ENCODE assay signal across 10 mouse cellular contexts in the genomic region with DNA sequence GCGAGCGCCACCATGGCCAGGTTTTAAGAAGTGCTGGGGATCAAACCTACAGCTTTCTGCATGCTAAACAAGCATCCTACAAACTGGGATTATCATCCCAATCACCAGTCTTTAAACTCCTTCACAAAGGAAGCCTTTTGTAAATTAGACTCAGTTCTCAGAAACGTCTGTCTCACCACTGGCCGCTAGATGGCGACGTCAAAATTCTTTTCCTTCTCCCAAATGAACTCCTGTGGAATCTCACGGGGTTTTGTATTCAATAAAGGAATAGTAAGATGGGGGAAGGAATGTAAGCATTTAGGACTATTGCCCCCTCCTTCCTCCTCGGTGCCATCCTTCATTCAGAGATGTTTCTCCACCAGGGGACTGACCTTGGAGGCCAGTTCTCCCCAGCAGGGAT. TPM values are rescaled to one million over a fixed set of nuclear protein-coding genes. Genes with fewer than 3 reads are reported as not detected.
DNase-seq lines count a peak whose midpoint lies in the region; TF ChIP-seq lines count a peak whose summit lies in the region.
"Not testable (repeated sequence)": the region's sequence is repeated elsewhere in the genome, so short reads cannot be mapped to it uniquely, and the experiment has no call there.
"Had no signal": no experiment of that assay in that cellular context is flagged by ENCODE, and none has a peak within 500 bp of the region (broad histone marks: within the 10 kb centered on the region; RNA-seq: fewer than 3 reads in every experiment).

No protein-coding gene starts in this region.

- H3K4me1 ChIP-seq in lung, adult 2 months (ENCODE audit: control insufficient read depth, insufficient read depth, low read length), result not testable (repeated sequence)

- DNase-seq in Muller cell, postnatal 12 days (ENCODE audit: inconsistent ontology term), result peak; percentile 20
- DNase-seq in cerebellum, adult 9-10 months, result peak; percentile 58
- DNase-seq in forelimb bud, embryonic 11.5 days (ENCODE audit: low read depth, low spot score), result peak; percentile 49
- DNase-seq in hindlimb bud, embryonic 11.5 days (ENCODE audit: extremely low spot score, low read depth, low spot score), result peak; percentile 16
- peak; percentile 78 to 82 for DNase-seq in layer of hippocampus, postnatal 10 days (ENCODE audit: low spot score in 2 of 2)
- peak; percentile 36 for DNase-seq in lung, adult 2 months
- peak; percentile 76 for DNase-seq in retina, embryonic 14.5 days (ENCODE audit: low spot score)
- peak; percentile 45 for DNase-seq in urinary bladder, postnatal 25 days (ENCODE audit: low spot score)

- not testable (repeated sequence) for H3K4me3 ChIP-seq in lung, adult 2 months (replicated peaks; ENCODE audit: extremely low read depth, low read depth, low read length)

- TF ChIP-seq CTCF in lung, adult 2 months (IDR thresholded peaks at IDR 0.05; ENCODE audit: insufficient read depth, low read length), result not testable (repeated sequence)

- 9% methylated on average over 8 of the region's 8 CpGs for WGBS in lung, adult 2 months

- TF ChIP-seq POLR2A in lung, adult 2 months (IDR thresholded peaks at IDR 0.05; ENCODE audit: borderline replicate concordance, extremely low read depth, low read depth, low read length), result not testable (repeated sequence)

RNA-seq across cellular contexts. Expression of gene Gm7697, which starts 26.8 kb away (rescaled TPM):
- not detected for total RNA-seq in layer of hippocampus, postnatal 10 days (2021)
- not detected in 2 replicates for polyA plus RNA-seq in lung, adult 2 months (2012; rRNA removed)
- polyA plus RNA-seq: forebrain, embryonic 16.5 days; heart, embryonic 12.5 days had no signal

Comparison
In these comparisons a context has a peak if more than half of its experiments do, and no peak if none do; other contexts are left out.
1. DNase-seq: peak in every context shown above with its lines; median percentile 80 in layer of hippocampus, postnatal 10 days; 76 in retina, embryonic 14.5 days; 58 in cerebellum, adult 9-10 months; 49 in forelimb bud, embryonic 11.5 days; 45 in urinary bladder, postnatal 25 days; 36 in lung, adult 2 months; 20 in Muller cell, postnatal 12 days; 16 in hindlimb bud, embryonic 11.5 days.